Mouse (Mus musculus) fat pad, adult 2 months (tissue): ENCODE results near the gene Tmprss4.

Experiments
- DNase-seq: peaks from one replicate; pipeline ENCODE4 v3.0.0-alpha.2; 2011; ENCODE audit warnings: low read depth, low spot score; ENCODE audit errors: extremely low read depth

Gene Tmprss4

DNA sequence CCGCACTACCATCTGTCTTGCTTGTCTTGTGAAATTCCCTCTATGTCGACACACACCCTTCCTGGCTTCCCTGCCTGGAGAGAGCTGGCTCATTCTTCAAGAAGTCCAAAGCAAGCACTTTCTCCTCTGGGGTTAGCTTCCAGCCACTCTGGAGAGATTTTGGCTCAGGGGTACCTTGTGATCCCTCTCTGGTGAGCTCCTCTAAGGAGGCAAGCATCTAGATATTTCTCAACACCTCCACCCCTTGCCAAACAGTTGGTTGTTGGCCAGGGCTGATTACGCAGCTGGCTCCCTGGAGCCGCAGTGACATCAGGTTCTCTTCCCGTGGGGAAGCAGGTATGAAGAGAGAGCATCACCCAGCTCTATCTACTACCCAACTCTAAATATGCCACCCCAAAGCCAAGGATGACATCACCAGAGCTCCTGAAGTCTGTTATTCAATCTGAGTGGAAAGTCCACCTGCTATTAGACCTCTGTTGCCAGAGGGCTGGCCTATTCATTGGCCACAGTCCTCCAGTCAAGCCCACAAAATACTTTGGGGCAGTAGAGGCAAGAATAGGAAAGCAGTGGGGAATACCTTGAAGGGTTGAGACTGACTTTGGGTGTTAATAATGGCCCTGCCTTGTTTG is 2.5 kb downstream of the Tmprss4 start:
- peak; percentile 97 for DNase-seq

DNA sequence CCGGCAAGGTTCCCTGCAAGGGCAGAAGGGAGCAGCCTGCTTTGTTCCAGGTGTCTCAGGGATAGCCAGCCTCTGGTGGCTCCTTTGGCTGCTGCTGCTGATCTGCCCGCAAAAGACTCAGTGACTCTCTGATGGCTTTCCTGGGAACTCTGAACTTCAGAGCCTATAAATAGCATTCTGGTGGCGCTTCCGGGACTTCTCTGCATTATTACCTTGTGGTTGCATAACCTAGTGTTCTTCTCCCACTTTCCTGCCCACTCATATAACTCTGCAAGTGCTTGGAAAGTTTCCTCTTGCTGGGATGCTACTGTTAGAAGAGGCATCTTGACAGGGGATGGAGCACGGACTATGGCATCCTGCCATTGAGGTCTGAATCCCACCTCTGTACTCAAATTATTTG is 6.3 kb downstream of the Tmprss4 start:
- no peak for DNase-seq

DNA sequence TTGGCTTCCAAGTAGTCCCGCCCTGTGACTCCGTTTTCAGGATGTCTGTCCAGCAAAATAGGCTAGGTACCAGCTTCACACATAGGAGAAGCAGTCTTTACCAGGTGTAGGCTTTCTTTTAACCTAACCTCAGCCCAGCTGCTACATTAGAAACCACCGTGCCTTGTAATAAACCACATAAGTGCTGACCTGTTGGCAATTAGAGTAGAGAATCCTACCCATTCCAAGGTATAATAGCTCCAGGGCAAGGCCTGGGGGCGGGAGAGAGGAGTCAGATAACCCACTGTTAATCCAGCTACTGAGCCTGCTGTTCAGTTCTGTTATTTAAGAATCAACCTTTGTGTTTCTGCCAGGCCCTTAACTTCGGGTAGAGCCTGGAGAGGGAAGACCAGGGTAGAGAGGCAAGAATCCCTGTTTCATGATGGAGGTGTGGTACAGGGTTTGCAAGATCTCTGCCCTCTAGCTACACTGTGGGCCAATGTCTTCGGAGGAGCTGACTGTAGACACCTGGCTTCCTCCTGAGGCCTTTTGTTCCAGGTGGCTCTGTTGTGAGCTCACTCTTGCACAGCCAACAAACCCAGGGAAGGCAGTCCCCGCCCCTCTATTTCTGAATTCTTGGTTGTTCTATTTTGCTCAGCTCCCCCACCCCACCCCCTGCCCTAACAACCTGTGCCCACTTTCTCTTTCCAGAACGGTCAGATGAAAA is 7.6 kb downstream of the Tmprss4 start:
- DNase-seq = no peak

DNA sequence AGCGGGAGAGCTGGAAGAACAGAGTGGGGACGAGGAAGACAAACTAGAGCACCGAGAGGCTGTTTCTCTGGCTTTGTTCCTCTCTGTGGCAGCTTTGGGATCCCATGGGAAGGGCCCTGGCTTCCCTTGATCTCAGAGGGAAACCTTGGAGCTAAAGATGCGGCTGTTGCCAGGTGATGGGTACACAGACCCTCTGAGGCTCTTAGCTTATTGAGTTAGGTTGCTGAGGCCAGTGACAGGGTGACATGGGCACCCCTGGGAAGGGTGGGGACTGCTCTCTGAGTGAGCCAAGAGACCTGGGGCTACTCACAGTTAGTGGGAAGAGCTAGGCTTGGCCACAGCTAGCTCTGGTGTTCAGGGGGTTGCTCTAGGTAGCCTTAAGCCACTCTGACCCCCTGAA is 8.4 kb downstream of the Tmprss4 start:
- no peak for DNase-seq

DNA sequence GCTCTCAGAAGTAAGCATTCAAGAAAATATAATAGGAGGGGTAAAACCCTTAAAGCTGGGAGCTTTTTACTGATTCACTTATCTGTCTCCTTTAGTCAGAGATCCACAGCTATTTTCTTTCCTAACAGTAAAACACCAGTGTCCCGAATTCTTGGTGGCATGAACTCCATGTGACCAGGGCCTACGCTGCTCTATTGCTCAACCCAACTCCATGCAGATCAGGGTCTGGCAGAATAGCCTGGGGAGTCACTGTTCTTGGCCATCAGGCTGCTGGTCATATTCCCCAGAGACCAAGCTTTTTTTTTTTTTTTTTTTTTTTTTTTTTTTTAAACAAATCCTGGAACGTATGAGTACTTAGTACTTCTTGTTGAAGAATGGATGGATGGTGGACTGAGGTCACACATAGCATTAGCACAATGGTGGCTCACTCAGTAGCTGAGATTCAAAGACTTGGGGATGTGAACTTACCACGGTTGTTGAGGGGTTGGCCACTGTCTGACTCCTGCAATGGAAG is 14.2 kb downstream of the Tmprss4 start:
- no peak for DNase-seq

DNA sequence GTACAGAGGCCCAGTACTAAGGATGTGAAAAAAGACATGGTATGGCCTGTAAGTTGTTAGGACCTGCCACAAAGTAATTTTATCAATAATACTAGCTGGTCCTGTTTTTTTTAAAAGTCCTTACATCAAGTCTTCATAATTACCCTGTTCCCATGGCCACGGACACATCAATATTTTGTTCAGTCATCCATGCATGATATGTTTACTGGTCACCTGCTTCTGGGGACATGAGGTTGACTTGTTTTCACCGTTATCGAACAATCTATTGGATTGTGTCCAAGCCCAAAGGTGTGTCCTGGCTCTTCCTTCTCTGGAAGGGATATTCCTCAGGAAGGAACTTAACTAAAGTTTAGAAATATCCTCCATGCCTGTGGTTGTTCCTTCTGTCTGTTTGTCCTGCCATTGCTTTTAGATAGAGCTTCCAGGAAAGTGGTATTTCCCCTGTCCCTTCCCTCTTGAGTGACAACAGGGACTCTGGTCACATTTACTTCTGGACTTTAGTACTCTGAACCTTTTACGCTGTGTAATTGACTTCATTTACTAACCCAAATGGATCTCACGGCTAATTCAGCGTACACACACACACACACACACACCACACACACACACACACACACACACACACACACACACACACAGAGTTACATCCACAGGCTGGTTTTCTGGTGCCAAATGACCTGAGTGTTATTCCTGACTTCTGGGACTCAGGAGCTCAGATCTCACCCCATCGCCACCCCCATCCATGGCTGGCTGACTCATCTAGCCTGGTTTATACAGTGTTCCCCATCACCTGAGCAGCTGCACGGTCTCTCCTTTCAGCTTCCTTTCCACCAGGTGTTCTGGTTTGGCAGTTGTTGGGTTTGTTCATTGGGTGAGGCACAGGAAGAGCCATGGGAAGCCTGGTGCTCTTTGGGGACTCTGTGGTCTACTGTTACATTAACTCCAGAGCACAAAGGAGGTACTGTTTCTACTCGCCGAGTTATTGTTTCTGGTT is 15.0 kb downstream of the Tmprss4 start:
- DNase-seq = no peak

DNA sequence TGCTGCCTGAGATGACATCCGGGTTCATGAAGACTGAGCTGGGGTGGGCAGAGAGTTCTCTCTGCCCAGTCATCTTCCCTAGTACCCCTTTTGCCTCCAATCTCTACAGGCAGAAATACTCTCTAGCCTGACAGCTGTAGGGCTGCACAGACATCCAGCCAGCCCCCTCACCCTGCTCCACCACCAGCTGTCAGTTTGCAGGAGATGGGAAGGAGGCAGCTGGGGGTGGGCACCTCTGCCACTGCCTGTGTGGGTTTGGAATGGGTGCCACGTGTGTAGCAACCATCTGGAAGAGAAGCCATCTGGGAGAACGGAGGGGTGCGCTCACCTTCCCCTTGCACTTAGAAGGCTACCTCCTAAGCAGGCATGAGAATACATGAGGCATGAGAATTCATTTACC is 18.6 kb downstream of the Tmprss4 start:
- no peak for DNase-seq

DNA sequence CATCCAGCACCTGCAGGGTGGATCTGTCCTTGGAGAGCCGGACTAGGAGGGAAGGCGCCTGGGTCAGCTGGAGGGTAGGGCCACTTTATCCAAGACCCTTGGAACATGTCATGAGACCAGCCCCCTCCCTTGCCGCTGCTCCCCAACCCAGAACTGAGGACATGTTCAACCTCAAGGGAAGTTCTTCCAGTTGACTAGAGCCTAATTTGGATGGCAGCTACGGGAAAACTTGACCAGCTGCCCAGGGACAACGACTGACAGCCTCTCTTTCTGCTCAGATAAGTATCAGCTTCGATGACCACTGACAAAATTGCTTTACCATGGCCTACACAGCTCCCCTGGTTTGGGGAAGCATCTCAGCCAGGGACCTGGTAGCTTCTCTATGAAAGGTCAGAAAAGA is 20.6 kb downstream of the Tmprss4 start:
- no peak for DNase-seq

DNA sequence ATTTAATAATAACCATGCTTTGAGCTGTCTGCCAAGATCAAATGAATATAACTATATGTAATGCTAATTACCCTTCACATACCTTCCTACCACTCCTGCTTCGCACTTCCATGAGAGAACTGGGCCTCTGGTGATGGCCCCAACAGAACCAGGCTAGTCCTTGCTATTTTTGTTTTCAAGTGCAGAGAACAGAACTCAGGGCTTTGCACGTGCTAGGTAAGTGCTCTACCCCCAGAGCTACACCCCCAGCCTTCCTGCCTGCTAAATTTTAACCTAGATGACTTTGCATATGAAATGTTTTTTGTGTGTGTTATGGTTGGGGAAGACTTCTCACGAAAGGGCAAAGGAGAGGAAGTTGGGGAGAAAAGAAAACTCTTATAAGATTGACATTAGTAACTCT is 21.4 kb downstream of the Tmprss4 start:
- DNase-seq = no peak

DNA sequence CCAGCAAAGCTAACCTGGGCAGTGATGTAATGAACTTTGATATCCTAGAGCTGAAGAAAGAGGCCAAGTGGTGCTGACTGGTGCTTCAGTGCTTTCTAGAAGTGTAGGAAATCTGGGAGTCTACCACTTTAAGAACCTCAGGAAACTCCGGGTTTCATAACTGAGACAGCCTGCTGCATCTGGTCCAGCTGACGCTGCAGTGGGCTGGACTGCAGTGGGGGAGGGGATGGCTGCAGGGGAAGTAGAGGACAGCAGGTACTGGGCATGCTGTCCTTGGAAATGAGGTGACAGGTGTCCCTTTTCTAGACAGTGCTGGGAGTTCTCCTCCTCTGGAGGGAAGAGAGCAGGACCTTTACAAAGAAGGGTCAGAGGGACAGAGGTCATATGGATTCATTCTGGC is 22.1 kb downstream of the Tmprss4 start, which contains the start of gene BC049352:
Gene BC049352 (plus strand): TSS at position 238 of the 400 bp plus-strand sequence.
- DNase-seq = no peak

DNA sequence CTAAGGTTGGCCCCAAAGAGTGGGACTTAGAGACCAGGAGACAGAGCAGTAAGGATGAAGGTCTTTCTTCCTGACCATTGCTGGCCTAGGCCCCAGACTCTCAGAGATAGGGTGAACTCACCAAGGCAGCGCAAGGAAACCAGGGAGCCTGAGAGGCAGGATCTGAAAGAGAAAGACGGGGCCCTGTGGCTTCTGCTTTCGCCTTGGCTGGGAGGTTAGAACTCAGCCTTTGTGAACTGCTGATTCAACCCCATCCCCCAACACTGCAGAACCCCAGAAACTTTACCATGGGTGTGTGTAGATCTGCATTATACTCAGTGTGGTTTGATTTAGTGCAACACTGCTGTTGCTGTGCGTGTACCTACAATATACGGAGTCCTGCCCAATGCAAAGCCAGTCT is 24.6 kb downstream of the Tmprss4 start:
- no peak for DNase-seq

DNA sequence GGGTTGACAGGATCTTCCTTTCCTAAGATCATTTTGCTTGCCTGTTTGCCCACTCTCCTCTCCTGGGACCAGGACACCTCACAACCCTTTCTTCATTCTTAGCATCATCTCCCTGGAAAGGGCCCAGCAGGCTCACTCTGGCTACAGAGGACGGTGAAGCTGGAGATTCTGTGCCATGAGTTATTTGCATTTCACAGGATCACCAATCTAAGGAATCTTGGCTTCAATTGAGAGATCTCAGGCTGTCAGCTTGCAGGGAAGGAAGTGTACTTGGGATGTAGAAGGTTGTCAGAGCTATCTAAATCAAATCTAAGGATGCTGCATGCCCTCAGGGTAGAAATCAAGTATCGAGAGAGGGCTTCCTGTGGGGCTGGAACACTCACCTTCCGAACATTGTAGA is 30.4 kb downstream of the Tmprss4 start:
- no peak for DNase-seq

DNA sequence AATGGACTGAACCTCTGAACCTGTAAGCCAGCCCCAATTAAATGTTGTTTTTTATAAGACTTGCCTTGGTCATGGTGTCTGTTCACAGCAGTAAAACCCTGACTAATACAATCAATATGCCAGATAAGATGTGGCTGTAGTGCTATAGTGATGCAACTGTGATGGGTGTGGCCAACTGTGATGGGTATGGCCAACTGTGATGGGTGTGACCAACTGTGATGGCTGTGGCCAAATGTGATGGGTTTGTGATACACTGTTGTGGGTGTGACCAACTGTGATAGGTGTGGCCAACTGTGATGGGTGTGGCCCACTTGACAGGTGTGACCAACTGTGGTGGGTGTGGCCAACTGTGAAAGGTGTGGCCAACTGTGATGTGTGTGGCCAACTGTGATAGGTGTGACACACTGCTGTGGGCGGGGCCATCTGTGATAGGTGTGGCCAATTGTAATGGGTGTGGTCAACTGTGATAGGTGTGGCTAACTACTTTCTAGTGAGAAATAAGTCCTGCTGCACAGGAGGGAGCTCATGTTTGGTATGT is 32.8 kb downstream of the Tmprss4 start:
- DNase-seq = no peak

DNA sequence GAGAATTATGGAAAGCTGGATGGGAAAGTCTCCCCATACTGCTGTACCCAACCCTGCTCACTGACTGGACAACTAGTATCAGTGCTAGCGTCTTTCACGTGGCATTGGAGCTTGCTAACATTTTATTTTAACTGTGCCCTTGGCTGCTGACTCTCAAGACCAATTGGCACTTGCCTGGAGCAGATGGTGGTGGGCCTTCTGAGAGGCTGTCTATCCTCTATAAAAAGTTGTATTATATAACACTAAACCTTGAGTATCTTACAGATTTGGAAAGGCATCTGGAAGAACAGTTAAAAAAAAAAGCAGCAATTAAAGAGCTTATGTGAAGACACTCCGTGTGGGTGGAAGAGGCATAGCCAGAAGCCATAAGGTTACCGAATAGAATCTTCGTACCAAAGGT is 33.7 kb downstream of the Tmprss4 start:
- DNase-seq = no peak

DNA sequence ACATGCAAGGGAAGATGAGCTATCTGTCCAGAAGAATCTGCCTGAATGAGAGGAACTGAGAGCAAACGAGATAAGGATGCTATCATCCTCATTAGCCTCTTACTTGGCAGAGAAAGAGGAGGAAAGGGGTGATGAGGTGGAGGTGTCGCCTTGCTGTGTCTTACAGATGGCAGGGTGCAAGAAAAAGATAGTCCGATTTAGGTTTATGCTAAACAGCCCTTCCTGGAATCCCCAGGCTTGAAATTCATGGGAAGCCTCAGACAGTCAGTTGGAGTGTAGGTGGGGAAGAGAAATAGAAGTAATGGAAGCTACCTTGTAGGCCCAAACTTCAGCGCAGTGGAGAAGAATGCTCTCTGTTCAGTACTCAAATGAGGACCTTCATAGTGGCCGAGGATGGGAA is 36.0 kb downstream of the Tmprss4 start:
- DNase-seq = no peak

DNA sequence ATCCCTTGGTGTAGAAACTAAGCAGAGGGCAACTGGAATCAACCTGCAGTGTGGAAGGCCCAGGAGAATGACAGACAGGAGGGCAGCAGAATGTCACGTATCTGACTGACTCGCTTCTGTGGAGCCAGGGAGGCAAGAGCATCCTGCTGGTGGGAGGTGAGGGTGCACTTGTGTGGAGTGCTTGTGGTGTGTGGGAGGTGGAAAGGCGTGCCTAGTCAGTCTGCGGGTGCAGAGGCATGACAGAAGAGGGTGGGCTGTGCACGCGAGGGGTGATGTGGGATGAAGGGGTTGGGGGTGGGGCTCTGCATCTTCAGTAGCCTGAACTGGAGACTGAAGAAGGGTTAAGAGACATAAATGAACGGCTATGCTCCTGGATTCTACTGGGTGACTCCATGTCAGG is 50.5 kb downstream of the Tmprss4 start:
- DNase-seq = no peak

DNA sequence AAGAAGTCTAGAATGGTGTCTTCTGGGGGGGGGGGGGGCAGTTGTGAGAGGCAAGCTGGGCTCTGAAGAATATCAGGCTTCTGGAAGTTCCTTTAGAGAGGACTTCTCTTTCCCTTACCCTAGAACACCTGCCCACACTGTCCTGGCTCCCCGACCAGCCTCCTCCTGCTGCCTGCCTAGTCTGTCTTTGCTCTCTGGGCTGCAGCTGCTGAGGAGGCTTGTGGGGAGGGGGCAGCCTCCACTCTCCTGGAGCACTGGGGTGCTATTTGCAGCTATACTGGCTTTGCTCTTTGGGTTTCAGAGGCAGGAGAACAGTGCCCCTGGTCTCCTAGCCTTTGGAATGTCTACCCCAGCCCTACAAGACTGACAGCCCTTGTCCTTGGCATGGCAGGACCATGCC is 53.0 kb downstream of the Tmprss4 start:
- no peak for DNase-seq

DNA sequence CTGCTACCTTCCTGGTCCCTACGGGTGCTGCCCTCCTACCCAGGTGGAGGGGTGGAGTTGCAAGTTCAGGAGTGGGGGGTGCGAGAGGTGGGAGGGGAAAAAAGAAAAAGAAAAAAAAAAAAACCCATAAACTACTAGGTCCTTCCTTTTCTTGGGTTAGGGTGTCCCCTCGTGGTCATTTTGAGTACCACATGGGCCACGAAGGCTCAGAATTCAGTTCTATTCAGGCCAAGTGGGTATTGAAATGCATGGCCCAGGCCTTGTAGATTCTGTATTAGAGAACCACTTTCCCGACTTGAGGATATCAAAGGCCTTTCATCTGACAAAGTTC is 57.7 kb downstream of the Tmprss4 start:
- no peak for DNase-seq

DNA sequence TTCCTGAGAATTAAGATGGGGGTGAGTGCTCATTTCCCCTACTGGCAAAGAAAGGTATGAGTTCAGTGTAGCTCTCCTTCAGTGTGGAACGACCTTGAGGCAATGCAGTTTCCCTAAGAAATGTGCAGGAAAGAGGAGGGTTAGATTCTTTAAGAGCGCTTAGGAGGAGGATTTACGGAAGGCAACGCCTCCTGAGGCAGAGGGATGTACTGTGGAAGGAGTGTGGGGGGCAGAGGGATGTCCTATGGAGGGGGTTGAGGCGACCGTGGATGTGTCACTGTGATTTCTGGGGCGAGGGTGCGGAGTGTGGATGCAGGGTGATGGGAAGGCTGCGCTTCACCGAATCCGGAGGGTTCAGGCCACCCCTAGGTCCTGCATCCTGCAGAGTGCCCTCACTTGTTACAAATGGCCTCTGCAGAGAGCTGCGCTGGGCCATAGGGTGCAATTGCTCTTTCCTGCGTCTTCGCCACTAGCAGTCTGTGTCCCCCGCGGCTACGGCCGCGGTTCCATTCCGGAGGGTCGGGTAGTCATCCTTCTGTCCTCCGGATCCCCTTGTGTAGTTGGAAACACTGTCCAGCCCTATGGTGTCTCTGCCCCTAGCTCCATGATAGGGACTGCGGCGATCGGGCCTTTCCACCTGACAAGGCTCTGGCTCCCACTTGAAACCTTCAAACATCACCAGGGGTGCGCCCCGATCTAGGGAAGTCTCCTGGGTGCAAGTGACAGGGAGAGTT is 58.2 kb downstream of the Tmprss4 start:
- DNase-seq = no peak

DNA sequence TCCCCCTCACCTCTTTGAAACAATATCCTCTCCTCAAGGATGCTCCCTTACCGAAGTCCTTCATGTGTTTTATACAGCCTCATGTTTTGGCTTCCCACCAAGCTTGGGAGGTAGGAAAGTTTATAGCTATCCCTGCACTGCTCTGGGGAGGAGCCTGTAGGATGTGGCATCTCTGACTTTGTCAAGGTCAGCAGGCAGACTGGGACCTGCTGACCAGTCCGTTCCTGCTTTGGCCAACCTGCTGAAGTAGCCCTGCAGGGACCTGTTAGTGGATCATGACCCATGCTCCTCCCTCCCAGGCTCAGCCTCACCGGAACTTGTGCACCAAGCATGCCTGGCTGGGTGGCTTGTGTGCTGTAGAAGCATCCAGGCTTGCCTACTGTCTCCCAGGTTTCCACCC is 61.2 kb downstream of the Tmprss4 start:
- no peak for DNase-seq

DNA sequence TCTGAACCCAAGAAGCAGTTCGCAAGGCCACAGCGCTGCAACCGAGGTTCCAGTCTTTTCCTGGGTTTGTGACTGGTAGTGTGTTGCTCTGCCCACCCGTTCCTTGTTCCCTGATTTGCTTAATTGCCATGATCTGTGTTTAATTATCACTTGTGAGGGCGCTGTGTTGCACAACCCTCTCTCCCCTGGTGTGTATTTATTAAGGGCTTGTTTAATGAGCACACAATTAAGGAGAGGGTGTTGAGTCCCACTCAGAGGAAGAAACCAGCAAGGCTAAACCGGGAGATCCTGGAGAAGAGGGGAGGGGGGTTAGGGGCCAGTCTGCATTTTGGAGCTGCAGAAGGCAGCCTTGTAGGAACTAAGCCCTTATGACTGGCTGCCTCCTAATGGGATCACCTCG is 62.9 kb downstream of the Tmprss4 start:
- no peak for DNase-seq
